Mouse (Mus musculus): ENCODE results near the gene Myh10. TPM values are rescaled to one million over a fixed set of nuclear protein-coding genes. Genes with fewer than 3 reads are reported as not detected.

Myh10 gene
- polyA plus RNA-seq, 1 experiment from 2014 or later, result 158 TPM

GRCm38 (mm10) chr11:68761155-68761554 lies 69.8 kb downstream of the Myh10 start:
- Histone ChIP-seq H3K36me3 (peaks cover 68% of the 10 kb centered on the region), H3K4me2 (replicated peaks) (no peak overlapping the region), H3K27ac (no peak overlapping the region), H3K9ac (no peak overlapping the region), H3K27me3 (no peaks in the 10 kb centered on the region), H3K4me3 (no peak overlapping the region), H3K9me3 (replicated peaks) (no peaks in the 10 kb centered on the region), H3K4me1 (0 out of 2 replicates have a peak, but pooled peaks cover 2% of the 10 kb centered on the region)
- no peak for ATAC-seq (ENCODE audit: low FRiP score)
- 97% methylated on average over 4 of the region's 4 CpGs for WGBS

GRCm38 (mm10) chr11:68761664-68762063 lies 70.3 kb downstream of the Myh10 start:
- H3K27ac ChIP-seq, result no peak overlapping the region
- peaks cover 73% of the 10 kb centered on the region for H3K36me3 ChIP-seq
- no peak overlapping the region for H3K4me2 ChIP-seq (replicated peaks)
- no peak overlapping the region for H3K4me3 ChIP-seq
- no peaks in the 10 kb centered on the region for H3K27me3 ChIP-seq
- no peak for ATAC-seq (ENCODE audit: low FRiP score)
- H3K9ac ChIP-seq, result no peak overlapping the region
- 84% methylated on average over 6 of the region's 6 CpGs for WGBS
- 0 out of 2 replicates have a peak, but pooled peaks cover 2% of the 10 kb centered on the region for H3K4me1 ChIP-seq
- no peaks in the 10 kb centered on the region for H3K9me3 ChIP-seq (replicated peaks)

- no peaks in the 10 kb centered on the region for H3K27me3 ChIP-seq
- no peak overlapping the region for H3K27ac ChIP-seq
- peaks cover 97% of the 10 kb centered on the region for H3K36me3 ChIP-seq
- no peaks in the 10 kb centered on the region for H3K4me1 ChIP-seq
- 58% methylated on average over 3 of the region's 3 CpGs for whole genome bisulfite sequencing
- H3K4me2 ChIP-seq (replicated peaks), result no peak overlapping the region
- no peak; the same call in 1 of the 2 replicates for ATAC-seq (ENCODE audit: low FRiP score)
- H3K9ac ChIP-seq, result no peak overlapping the region
- no peak overlapping the region for H3K4me3 ChIP-seq
- no peaks in the 10 kb centered on the region for H3K9me3 ChIP-seq (replicated peaks)
Observed at GRCm38 (mm10) chr11:68764622-68765021, 73.3 kb downstream of the Myh10 start.

GRCm38 (mm10) chr11:68767762-68768542 lies 76.6 kb downstream of the Myh10 start:
- Histone ChIP-seq H3K4me3 (no peak overlapping the region), H3K9ac (no peak overlapping the region), H3K9me3 (replicated peaks) (no peaks in the 10 kb centered on the region), H3K36me3 (peaks cover 97% of the 10 kb centered on the region), H3K27ac (no peak overlapping the region), H3K27me3 (no peaks in the 10 kb centered on the region), H3K4me1 (no peaks in the 10 kb centered on the region), H3K4me2 (replicated peaks) (no peak overlapping the region)
- 94% methylated on average over 10 of the region's 10 CpGs for WGBS
- ATAC-seq (ENCODE audit: low FRiP score), result no peak

GRCm38 (mm10) chr11:68769770-68770510 lies 78.6 kb downstream of the Myh10 start:
- Histone ChIP-seq H3K4me2 (replicated peaks) (no peak overlapping the region), H3K4me1 (no peaks in the 10 kb centered on the region), H3K36me3 (peaks cover 98% of the 10 kb centered on the region), H3K9ac (no peak overlapping the region), H3K9me3 (replicated peaks) (no peaks in the 10 kb centered on the region), H3K4me3 (no peak overlapping the region), H3K27ac (no peak overlapping the region), H3K27me3 (no peaks in the 10 kb centered on the region)
- 93% methylated on average over 9 of the region's 9 CpGs for WGBS
- no peak for ATAC-seq (ENCODE audit: low FRiP score)

GRCm38 (mm10) chr11:68776147-68776655 lies 84.8 kb downstream of the Myh10 start:
- ATAC-seq (ENCODE audit: low FRiP score), result no peak
- peaks cover 63% of the 10 kb centered on the region for H3K36me3 ChIP-seq
- H3K4me3 ChIP-seq, result no peak overlapping the region
- no peaks in the 10 kb centered on the region for H3K27me3 ChIP-seq
- no peaks in the 10 kb centered on the region for H3K9me3 ChIP-seq (replicated peaks)
- H3K9ac ChIP-seq, result no peak overlapping the region
- H3K4me2 ChIP-seq (replicated peaks), result no peak overlapping the region
- 86% methylated on average over 7 of the region's 7 CpGs for WGBS
- H3K27ac ChIP-seq, result no peak overlapping the region
- H3K4me1 ChIP-seq, result peaks cover 2% of the 10 kb centered on the region; the same call in 1 of the 2 replicates

- H3K9ac ChIP-seq, result no peak overlapping the region
- H3K4me2 ChIP-seq (replicated peaks), result no peak overlapping the region
- H3K9me3 ChIP-seq (replicated peaks), result no peaks in the 10 kb centered on the region
- no peaks in the 10 kb centered on the region for H3K27me3 ChIP-seq
- ATAC-seq (ENCODE audit: low FRiP score), result no peak
- H3K36me3 ChIP-seq, result peaks cover 64% of the 10 kb centered on the region
- WGBS, result 86% methylated on average over 11 of the region's 11 CpGs
- H3K4me1 ChIP-seq, result peaks cover 2% of the 10 kb centered on the region; the same call in 1 of the 2 replicates
- H3K4me3 ChIP-seq, result no peak overlapping the region
- no peak overlapping the region for H3K27ac ChIP-seq
Observed at GRCm38 (mm10) chr11:68777933-68778332, 86.6 kb downstream of the Myh10 start.

GRCm38 (mm10) chr11:68778855-68779254 lies 87.5 kb downstream of the Myh10 start:
- H3K36me3 ChIP-seq, result peaks cover 63% of the 10 kb centered on the region
- H3K9ac ChIP-seq, result no peak overlapping the region
- no peak overlapping the region for H3K4me3 ChIP-seq
- no peak overlapping the region for H3K4me2 ChIP-seq (replicated peaks)
- ATAC-seq (ENCODE audit: low FRiP score), result no peak
- no peak overlapping the region for H3K27ac ChIP-seq
- no peaks in the 10 kb centered on the region for H3K27me3 ChIP-seq
- peaks cover 2% of the 10 kb centered on the region; the same call in 1 of the 2 replicates for H3K4me1 ChIP-seq
- H3K9me3 ChIP-seq (replicated peaks), result no peaks in the 10 kb centered on the region

- WGBS, result 88% methylated on average over 10 of the region's 10 CpGs
- no peaks in the 10 kb centered on the region for H3K27me3 ChIP-seq
- H3K4me3 ChIP-seq, result no peak overlapping the region
- H3K4me2 ChIP-seq (replicated peaks), result no peak overlapping the region
- no peak overlapping the region for H3K9ac ChIP-seq
- no peak overlapping the region for H3K27ac ChIP-seq
- H3K4me1 ChIP-seq, result peaks cover 2% of the 10 kb centered on the region; the same call in 1 of the 2 replicates
- no peak for ATAC-seq (ENCODE audit: low FRiP score)
- no peaks in the 10 kb centered on the region for H3K9me3 ChIP-seq (replicated peaks)
- peaks cover 64% of the 10 kb centered on the region for H3K36me3 ChIP-seq
Observed at GRCm38 (mm10) chr11:68779735-68780465, 88.5 kb downstream of the Myh10 start.

- no peak overlapping the region for H3K27ac ChIP-seq
- WGBS, result 91% methylated on average over 14 of the region's 14 CpGs
Observed at GRCm38 (mm10) chr11:68780466-68781114, 89.2 kb downstream of the Myh10 start.

GRCm38 (mm10) chr11:68782336-68782735 lies 91.0 kb downstream of the Myh10 start:
- Histone ChIP-seq H3K9me3 (replicated peaks) (no peaks in the 10 kb centered on the region), H3K4me2 (replicated peaks) (no peak overlapping the region), H3K4me1 (peaks cover 2% of the 10 kb centered on the region; the same call in 1 of the 2 replicates), H3K27ac (no peak overlapping the region), H3K36me3 (peaks cover 71% of the 10 kb centered on the region), H3K27me3 (no peaks in the 10 kb centered on the region), H3K4me3 (no peak overlapping the region), H3K9ac (no peak overlapping the region)
- 95% methylated on average over 9 of the region's 9 CpGs for WGBS
- no peak for ATAC-seq (ENCODE audit: low FRiP score)

More at GRCm38 (mm10) chr11:68780466-68781114, 89.2 kb downstream of the Myh10 start:
- ATAC-seq (ENCODE audit: low FRiP score), result no peak
- H3K4me3 ChIP-seq, result no peak overlapping the region
- no peaks in the 10 kb centered on the region for H3K27me3 ChIP-seq
- no peaks in the 10 kb centered on the region for H3K9me3 ChIP-seq (replicated peaks)
- no peak overlapping the region for H3K9ac ChIP-seq
- H3K4me1 ChIP-seq, result peaks cover 2% of the 10 kb centered on the region; the same call in 1 of the 2 replicates
- peaks cover 64% of the 10 kb centered on the region for H3K36me3 ChIP-seq
- no peak overlapping the region for H3K4me2 ChIP-seq (replicated peaks)

Measured in hindbrain, embryonic 12.5 days (tissue).